Mouse (Mus musculus) fat pad, adult 2 months (tissue): Measurements from ENCODE around the gene 9530068E07Rik.
"Not testable (repeated sequence)": the region's sequence is repeated elsewhere in the genome, so short reads cannot be mapped to it uniquely, and the experiment has no call there.

Experiments
- DNase-seq: peaks from one replicate; pipeline ENCODE4 v3.0.0-alpha.2; 2011; ENCODE audit warnings: low read depth, low spot score; ENCODE audit errors: extremely low read depth

Gene 9530068E07Rik

GRCm38 (mm10) chr11:52370538-52370937, 25.7 kb upstream of the 9530068E07Rik start:
- DNase-seq: no peak

- no peak for DNase-seq
Observed at GRCm38 (mm10) chr11:52373841-52374240, 22.4 kb upstream of the 9530068E07Rik start.

- DNase-seq: no peak
Observed at GRCm38 (mm10) chr11:52374340-52374739, 21.9 kb upstream of the 9530068E07Rik start.

GRCm38 (mm10) chr11:52377579-52377978, 18.6 kb upstream of the 9530068E07Rik start:
- no peak for DNase-seq

- no peak for DNase-seq
Observed at GRCm38 (mm10) chr11:52379241-52379640, 17.0 kb upstream of the 9530068E07Rik start.

GRCm38 (mm10) chr11:52383741-52384140, 12.5 kb upstream of the 9530068E07Rik start:
- no peak for DNase-seq

GRCm38 (mm10) chr11:52384667-52385066, 11.6 kb upstream of the 9530068E07Rik start:
- no peak for DNase-seq

- no peak for DNase-seq
Observed at GRCm38 (mm10) chr11:52386892-52387291, 9.3 kb upstream of the 9530068E07Rik start.

- no peak for DNase-seq
Observed at GRCm38 (mm10) chr11:52388150-52388549, 8.1 kb upstream of the 9530068E07Rik start.

- DNase-seq: not testable (repeated sequence)
Observed at GRCm38 (mm10) chr11:52388979-52389378, 7.2 kb upstream of the 9530068E07Rik start.

GRCm38 (mm10) chr11:52389933-52390332, 6.3 kb upstream of the 9530068E07Rik start:
- DNase-seq: no peak

GRCm38 (mm10) chr11:52394494-52394893, 1.7 kb upstream of the 9530068E07Rik start:
- DNase-seq: no peak

GRCm38 (mm10) chr11:52395343-52395742, 885 bp upstream of the 9530068E07Rik start:
- DNase-seq: no peak

GRCm38 (mm10) chr11:52396597-52397188, 465 bp downstream of the 9530068E07Rik start:
- no peak for DNase-seq

GRCm38 (mm10) chr11:52397385-52397987, 1.3 kb downstream of the 9530068E07Rik start:
- no peak for DNase-seq

- no peak for DNase-seq
Observed at GRCm38 (mm10) chr11:52401476-52401875, 5.2 kb downstream of the 9530068E07Rik start.

GRCm38 (mm10) chr11:52402566-52402965, 6.3 kb downstream of the 9530068E07Rik start:
- no peak for DNase-seq

- DNase-seq: no peak
Observed at GRCm38 (mm10) chr11:52404209-52404608, 8.0 kb downstream of the 9530068E07Rik start.

GRCm38 (mm10) chr11:52405196-52405688, 9.0 kb downstream of the 9530068E07Rik start:
- no peak for DNase-seq

- no peak for DNase-seq
Observed at GRCm38 (mm10) chr11:52409316-52409715, 13.1 kb downstream of the 9530068E07Rik start.

- peak; percentile 68 for DNase-seq
Observed at GRCm38 (mm10) chr11:52418358-52418757, 22.1 kb downstream of the 9530068E07Rik start.

GRCm38 (mm10) chr11:52419246-52419645, 23.0 kb downstream of the 9530068E07Rik start:
- DNase-seq: no peak

- DNase-seq: no peak
Observed at GRCm38 (mm10) chr11:52419861-52420260, 23.6 kb downstream of the 9530068E07Rik start.
